Mouse (Mus musculus) embryonic fibroblast, embryonic 13.5 days (primary cell): Measurements from ENCODE around the gene Rhoa.

Experiments used
- CTCF ChIP-seq: IDR thresholded peaks from 2 replicates; pipeline ENCODE4 v1.5.1; 2011; ENCODE audit warnings: mild to moderate bottlenecking, control low read depth, low read length, moderate library complexity, borderline replicate concordance; ENCODE audit not compliant: insufficient read depth
- POLR2A ChIP-seq: IDR thresholded peaks from 2 replicates; pipeline ENCODE4 v1.6.1; 2011; ENCODE audit warnings: low read depth, mild to moderate bottlenecking, control low read depth, low read length, moderate library complexity

DNA sequence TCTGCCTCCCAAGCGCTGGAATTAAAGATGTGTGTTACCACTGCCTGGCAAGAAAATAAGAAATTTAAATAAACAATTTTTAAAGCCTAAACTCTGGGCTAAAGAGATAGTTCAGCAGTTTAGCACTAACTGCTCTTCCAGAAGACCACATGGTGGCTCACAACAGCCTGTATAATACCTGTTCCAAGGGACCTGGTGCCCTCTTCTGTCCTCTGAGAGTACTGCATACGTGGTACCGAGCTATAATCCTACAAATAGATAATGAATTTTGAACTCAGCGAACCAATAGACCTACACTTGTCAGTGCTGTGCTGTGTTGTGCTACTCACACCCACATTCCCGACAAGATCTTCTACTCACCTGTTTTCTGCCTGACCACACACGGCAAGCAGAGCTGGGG lies 21.5 kb upstream of the Rhoa start:
- TF ChIP-seq CTCF: peak; percentile 57; the same call in 1 of the 2 replicates
- TF ChIP-seq POLR2A: no peak
